Mouse (Mus musculus) regulatory T cell (primary cell): ENCODE measurements around the gene Igfbp7.

ENCODE experiments used
- in situ Hi-C: fragments of 300-600 bp; cut with MboI, MseI; formaldehyde crosslinking; loops from one replicate; pipeline ENCODE4 v1.15.1; 2025; ENCODE audit warnings: high pct_unique_total_duplicates

Igfbp7 gene

DNA sequence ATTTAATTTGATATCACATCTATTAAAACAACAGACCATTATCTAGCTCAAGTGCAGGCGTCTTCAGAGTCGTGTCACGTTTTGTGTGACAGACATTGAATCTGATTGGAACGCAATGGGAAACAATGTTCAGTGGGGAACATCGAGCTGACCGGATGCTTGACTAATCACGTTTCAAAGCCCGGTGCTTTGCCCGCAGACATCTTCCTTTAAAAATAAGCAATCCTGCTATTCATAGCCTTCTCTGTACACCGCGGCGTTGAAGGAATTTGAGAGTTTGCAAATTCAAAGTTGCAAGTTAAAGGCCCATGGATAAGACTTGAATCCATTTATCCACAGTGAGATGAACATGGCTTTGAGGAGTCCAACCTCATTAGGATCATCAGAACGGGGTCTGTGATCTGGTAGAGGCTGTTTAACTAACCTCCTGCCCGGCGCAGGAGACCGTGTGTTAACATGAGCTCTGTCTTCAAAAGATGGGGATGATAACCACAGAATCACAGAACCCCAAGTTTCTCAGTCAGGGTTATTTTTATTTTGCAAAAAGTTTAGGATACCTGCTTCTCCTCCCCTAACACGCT, 27.4 kb downstream of the Igfbp7 start:
- in situ Hi-C loops: no loop called here

GRCm38 (mm10) chr5:77379434-77380135, 28.3 kb downstream of the Igfbp7 start:
- in situ Hi-C loops: no loop called here

- in situ Hi-C loops: no loop called here
Observed at GRCm38 (mm10) chr5:77378027-77378426, 29.8 kb downstream of the Igfbp7 start.

- in situ Hi-C loops: no loop called here
Observed at GRCm38 (mm10) chr5:77375546-77375945, 32.3 kb downstream of the Igfbp7 start.

GRCm38 (mm10) chr5:77374945-77375344, 32.9 kb downstream of the Igfbp7 start:
- in situ Hi-C loops: no loop called here

DNA sequence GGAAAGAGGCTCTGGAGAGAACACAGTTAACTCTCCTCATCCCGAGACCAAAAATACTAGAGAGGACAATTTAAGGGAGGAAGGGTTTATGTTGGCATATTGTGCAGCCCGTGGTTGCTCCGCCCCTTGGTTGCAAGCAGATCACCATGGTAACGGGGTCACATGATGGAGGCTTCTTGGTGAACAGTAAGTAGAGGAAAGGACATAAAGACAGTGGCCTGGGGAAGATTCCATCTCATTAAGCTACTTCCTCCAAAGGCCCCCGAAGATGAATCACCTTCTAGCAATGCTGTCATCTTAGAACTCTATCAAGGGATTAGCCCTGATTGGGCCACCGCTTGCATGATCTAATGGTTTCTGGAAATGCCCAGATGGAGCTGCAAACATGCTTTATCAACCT, 35.1 kb downstream of the Igfbp7 start:
- in situ Hi-C loops: no loop called here

DNA sequence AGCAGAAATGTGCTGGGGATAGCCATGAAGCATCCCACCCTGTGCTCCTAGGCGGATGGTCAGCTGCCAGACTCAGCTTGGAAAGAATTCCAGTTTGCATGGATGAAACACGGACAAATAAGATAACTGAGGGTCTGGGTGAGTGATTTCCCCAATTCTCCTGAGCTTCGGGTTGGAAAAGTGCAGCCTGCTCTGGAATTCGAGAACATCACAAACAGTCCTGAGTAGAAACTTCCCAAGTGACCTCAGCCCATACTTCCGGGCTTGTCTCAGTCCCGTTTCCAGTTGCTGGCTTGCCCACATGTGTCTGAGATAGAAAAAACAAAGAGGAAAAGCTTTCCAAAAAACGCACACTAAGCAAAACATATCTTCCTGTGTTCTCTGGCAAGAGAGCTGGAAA, 35.6 kb downstream of the Igfbp7 start:
- in situ Hi-C loops: no loop called here

DNA sequence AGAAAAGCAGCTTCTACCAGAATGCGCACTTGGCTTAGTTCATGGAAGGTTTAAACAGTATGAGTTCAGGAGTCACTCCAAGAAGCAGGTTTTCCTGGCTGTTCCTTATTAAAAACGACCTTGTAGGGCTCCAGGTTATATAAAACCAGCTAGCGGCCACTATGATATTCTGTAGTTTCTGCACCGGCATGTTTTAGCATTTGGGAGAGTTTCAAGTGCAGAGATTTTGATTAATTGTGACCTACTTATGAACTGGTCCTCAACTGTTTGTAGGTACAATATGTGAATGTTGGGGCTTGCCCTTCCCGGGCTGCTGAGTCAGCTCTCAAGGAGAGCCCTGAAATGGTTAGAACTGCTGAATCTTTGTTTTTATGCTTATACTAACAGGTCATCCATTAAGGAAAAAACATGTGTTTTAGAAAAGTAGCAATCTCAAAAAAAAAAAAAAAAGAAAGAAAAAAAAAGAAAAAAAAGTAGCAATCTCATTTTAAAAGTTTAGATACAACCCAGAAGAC, 37.4 kb downstream of the Igfbp7 start:
- in situ Hi-C loops: no loop called here

- in situ Hi-C loops: no loop called here
Observed at GRCm38 (mm10) chr5:77369394-77369793, 38.4 kb downstream of the Igfbp7 start.

DNA sequence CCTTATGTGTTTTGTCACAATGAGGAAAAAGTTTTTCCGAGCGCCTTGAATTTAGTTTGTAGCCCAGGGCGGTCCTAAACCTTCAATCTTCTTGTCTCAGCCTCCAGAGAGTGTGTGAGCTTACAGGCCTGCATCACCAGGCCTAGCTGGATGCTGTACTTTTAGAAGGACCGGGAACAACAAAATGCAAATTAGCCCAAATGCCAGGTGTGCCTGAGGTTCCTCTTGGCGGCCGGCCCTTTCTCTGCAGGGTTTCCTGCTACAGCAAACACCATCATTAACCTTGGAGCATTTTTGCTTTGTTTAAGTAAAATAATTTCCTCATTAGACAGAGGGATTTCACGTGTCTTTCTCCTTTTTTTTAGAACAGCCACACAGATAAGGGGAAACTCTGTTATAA, 39.6 kb downstream of the Igfbp7 start:
- in situ Hi-C loops: no loop called here

- in situ Hi-C loops: no loop called here
Observed at GRCm38 (mm10) chr5:77367682-77368081, 40.2 kb downstream of the Igfbp7 start.

GRCm38 (mm10) chr5:77367145-77367544, 40.7 kb downstream of the Igfbp7 start:
- in situ Hi-C loops: no loop called here

DNA sequence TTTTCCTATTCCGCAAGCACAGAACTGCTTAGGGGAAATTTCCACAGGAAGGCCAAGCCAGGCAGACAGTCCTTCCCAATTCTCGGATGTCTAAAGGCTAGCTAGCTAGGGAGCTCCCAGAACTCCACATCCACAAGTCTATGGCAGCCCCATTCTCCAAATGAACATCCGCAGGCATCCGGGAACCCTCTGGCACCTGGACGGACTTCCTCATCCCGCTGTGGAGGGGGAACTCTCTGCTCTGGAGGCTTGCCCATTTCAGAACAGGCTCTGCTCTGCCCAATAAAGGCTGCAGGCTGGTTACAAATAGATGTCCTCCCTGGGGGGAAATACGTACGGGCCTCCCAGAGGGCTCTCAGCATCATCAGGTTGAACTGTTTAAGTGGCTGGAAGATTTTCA, 41.5 kb downstream of the Igfbp7 start:
- in situ Hi-C loops: no loop called here

DNA sequence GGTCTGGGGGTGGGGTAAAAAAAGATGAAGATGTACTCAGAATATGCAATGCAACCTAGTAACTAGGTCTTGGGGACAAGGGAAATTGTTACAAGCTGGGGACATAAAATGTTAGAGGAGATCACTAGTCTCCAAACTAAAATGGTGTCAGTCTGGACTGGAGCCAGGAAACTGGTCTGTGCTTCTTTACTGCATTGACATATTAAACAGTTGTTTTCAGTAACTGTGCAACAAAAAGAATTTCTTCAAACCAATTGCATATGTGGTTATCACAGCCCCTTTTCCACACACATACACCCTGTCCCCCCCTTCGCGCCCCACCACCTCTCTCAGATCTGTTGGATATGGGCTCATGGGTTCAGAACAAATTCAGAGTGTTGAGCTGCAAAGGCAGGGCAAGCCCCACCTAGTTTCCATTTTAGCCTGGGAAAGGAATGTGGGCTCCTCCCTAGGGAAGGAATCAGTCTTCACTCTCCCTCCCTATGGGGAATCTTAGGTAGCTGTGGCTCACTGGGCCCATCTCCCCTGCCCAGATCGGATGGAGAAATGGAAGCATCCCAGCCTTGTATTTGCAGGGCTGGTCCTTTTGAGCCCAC, 43.3 kb downstream of the Igfbp7 start:
- in situ Hi-C loops: no loop called here

DNA sequence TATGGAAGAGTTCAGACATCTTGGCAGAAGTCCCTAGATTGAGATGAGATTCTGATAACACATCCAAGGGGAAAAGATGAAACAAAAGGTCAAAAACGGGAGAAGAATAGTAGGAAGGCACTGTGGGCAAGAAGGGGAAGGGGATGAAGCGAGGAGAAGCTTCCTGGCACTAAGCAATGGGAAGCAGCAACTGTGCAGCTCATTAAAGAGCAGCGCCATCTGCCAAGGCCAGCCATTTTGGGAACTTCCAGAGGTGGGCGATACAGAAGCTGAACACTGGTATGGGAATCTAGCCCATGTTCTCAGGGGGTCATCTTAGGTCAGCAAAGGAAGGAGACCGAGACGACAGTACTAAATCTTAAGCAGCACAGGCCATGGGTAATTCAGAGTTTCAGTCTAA, 44.2 kb downstream of the Igfbp7 start:
- in situ Hi-C loops: no loop called here

GRCm38 (mm10) chr5:77362120-77362519, 45.7 kb downstream of the Igfbp7 start:
- in situ Hi-C loops: no loop called here

DNA sequence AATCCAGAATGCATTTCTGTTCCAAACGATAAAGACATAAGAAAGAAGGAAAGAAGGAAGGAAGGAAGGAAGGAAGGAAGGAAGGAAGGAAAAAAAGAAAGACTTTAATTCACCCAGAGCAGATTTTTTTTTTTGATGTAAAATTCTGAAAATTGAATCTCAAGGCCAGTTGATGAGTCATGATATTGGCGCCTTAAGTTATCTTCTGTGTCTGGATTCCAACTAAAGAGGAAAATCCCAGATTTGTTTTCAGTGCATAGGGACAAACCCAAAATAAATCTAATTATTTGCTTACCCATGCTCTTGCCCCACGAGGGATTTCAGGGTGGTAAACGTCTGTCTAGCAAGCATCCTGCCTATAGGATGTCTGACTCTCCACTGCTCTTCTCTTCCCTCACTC, 46.8 kb downstream of the Igfbp7 start:
- in situ Hi-C loops: no loop called here

DNA sequence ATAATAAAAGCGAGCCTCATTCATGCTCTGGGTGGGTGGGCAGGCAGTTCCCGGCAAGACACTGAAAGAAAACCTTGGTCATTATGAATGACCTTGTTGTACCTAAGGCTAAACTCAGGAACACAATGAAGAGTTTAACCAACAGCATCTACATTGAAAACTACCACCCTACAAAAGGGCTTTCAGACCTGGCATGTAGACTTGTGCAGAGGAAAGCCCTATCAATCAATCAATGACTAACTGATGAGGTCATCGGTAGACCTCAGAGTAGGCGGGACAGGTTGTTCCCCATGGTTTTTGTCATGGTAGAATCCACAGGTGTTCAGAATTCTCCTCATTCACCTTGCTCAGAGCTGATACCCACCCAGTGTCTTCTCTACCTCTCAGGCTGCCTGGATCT, 47.9 kb downstream of the Igfbp7 start:
- in situ Hi-C loops: loop anchor here (5.0 kb wide), 2 partner anchors 42 to 102 kb away; no protein-coding TSS in a partner anchor

DNA sequence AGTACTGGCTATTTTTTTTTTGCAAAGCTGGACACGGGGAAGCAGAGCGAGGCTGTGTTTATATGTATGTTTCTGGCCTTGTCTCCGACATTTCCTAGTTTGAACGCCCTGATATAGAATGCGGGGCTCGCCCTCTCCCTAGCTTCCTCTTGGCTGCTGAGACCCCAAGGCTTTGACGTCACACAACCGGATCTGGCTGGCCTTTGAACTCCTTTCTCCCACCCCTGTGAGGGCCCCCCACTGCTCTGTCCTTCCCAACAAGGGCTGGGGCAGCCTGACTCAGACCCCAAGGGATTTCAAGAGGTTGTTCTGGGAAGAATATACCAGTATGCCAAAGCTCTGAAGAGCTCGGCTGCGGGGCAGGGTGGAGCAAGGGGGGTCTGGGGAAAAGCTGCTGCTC, 49.5 kb downstream of the Igfbp7 start:
- in situ Hi-C loops: loop anchor here (5.0 kb wide), 2 partner anchors 44 to 104 kb away; no protein-coding TSS in a partner anchor

DNA sequence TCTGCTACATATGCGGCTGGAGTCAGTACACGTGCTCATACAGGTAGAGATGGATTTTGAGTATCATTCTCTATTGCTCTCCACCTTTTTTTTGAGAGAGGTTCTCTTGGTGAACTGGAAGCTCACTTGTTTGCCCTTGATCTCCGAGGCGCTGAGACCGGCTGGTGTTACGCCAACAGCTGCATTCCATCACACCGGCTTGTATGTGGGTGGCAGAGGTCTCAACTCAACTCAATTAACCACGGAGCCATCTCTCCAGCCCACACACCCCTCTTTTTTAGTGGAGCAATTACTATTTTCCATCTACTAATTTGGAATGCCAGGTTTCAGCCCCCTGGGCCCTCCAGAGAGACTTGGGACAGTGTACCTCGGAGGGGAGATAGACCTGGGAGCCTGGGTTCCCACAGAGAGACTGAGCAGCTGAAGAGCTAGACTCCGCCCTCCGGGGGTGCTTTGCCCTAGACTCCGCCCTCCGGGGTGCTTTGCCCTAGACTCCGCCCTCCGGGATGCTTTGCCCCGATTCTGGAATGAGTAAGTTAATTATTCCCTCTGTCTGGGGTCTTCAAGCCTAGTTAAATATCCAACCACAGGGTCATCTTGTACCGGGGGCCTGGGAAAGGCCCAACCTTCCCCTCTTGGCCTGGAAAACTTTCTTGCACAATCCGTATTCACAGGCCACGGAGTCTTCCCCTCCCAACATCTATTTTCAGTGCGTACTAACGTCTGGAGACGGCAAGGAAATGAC, 50.3 kb downstream of the Igfbp7 start:
- in situ Hi-C loops: loop anchor here (5.0 kb wide), 2 partner anchors 45 to 105 kb away; no protein-coding TSS in a partner anchor

DNA sequence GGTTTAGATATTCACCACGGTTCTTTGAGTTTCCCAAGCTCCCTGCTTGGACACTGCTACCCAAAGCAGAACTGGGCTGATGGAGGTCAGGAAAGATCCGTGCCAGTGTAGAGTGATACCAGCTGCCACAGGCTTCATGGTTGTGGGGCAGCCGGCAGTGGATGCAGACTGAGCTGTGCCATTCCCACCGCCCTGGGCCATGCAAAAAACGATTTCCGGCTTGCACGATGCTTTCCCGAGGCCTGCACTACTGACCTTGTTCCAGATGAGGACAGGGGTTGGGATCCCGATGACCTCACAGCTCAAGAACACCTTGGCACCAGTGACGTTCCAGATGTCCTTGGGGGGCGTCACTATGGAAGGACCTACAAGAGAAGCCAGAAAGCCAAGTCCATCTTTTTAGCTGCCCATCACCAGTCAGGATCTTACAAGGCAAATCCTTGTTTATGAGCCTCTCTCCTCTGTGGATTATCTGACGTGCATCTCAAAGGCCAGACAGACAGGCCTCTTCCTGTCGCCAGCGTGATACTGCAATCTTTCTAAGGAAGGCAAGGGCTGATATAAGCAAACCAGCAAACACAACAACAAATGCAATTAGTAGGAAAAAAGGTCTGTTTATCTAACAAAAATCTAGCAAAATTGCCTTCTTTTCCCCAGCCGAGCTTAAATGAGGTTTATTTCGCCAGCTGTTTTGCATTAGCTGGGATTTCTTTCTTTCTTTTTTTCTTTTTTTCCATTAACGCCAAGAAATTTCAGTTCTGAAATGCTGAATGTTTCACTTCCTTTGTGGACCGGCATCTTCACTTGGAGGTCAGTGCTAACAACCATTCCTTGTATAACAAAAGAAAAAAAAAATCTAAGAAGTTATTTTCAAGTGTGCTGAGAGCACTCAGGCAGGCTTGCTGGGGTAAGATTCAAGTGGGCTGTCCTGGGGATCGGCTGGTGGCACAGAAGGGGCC, 52.3 kb downstream of the Igfbp7 start:
- in situ Hi-C loops: loop anchor here (5.0 kb wide), 2 partner anchors 47 to 107 kb away; no protein-coding TSS in a partner anchor
